14 mouse cellular contexts compared by ENCODE assay signal in the genomic region with DNA sequence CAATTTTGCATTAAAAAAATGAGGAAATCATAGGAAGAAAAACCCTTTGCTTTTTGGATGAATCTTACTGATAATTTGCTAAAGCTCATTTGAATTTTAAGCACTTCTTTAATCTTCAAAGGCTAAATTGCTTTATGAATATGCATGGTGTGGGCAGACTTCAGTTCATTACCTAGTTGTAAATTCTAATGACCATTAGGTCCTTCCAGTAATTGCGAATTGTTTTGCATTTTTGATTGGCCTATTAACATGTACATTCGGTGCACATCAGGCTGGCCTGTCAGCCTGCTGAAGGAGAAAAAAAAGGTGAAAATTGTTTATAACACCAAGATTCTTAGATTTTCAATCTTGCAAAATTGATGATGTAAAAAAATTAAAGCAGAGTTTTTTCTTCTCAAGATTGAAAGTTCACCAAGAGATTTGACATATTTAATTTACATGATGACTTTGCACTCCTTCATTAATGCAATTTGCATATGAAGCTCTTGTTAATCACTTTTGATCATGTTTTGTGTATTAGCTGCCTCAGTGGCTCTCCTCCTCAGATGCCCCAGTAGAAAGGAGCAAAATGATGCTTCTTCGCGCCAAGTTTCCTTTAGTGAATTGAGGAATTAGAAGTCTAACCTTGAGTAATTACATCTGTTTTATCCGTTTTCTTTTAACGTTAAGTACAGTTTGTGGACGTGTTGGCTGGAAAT. TPM values are rescaled to one million over a fixed set of nuclear protein-coding genes. Genes with fewer than 3 reads are reported as not detected.
DNase-seq lines count a peak whose midpoint lies in the region; ATAC-seq and TF ChIP-seq lines count a peak whose summit lies in the region.
"Had no signal": no experiment of that assay in that cellular context is flagged by ENCODE, and none has a peak within 500 bp of the region (broad histone marks: within the 10 kb centered on the region; RNA-seq: fewer than 3 reads in every experiment).

No protein-coding gene starts in this region.

- TF ChIP-seq CTCF in stomach, postnatal 0 days (IDR thresholded peaks at IDR 0.05; ENCODE audit: low read depth), result no peak

- H3K9ac ChIP-seq in hindbrain, embryonic 13.5 days, result no peak overlapping the region
- H3K9ac ChIP-seq in stomach, embryonic 14.5 days (replicated peaks; ENCODE audit: low read depth, low read length), result no peak overlapping the region
- H3K9ac ChIP-seq in stomach, postnatal 0 days (ENCODE audit: low read length), result no peak overlapping the region
- H3K9ac ChIP-seq in limb, embryonic 13.5 days, result 0 out of 2 replicates have a peak overlapping the region, but pooled peaks have one; percentile 35

- peak overlapping the region; percentile 84 for H3K27ac ChIP-seq in hindbrain, embryonic 13.5 days
- H3K27ac ChIP-seq in hindbrain, embryonic 10.5 days, result no peak overlapping the region
- H3K27ac ChIP-seq in stomach, embryonic 14.5 days (ENCODE audit: low read length), result peak overlapping the region; percentile 58; the same call in 1 of the 2 replicates
- H3K27ac ChIP-seq in stomach, postnatal 0 days (replicated peaks), result no peak overlapping the region
- no peak overlapping the region for H3K27ac ChIP-seq in limb, embryonic 13.5 days

- H3K4me3 ChIP-seq in hindbrain, embryonic 13.5 days, result no peak overlapping the region
- no peak overlapping the region for H3K4me3 ChIP-seq in hindbrain, embryonic 10.5 days
- no peak overlapping the region for H3K4me3 ChIP-seq in stomach, embryonic 14.5 days (ENCODE audit: low read depth, low read length)
- no peak overlapping the region for H3K4me3 ChIP-seq in stomach, postnatal 0 days (ENCODE audit: low read depth, low read length)
- no peak overlapping the region for H3K4me3 ChIP-seq in limb, embryonic 13.5 days
- H3K4me3 ChIP-seq: heart, embryonic 13.5 days had no signal

- no peak for TF ChIP-seq EP300 in stomach, postnatal 0 days (optimal IDR thresholded peaks at IDR 0.05)

- peak overlapping the region; percentile 50 for H3K4me2 ChIP-seq in hindbrain, embryonic 13.5 days
- H3K4me2 ChIP-seq in stomach, embryonic 14.5 days (replicated peaks; ENCODE audit: low read depth, low read length), result peak overlapping the region; percentile 28; the same call in 1 of the 2 replicates
- H3K4me2 ChIP-seq in stomach, postnatal 0 days (replicated peaks; ENCODE audit: low read depth), result no peak overlapping the region
- peak overlapping the region; percentile 37 for H3K4me2 ChIP-seq in limb, embryonic 13.5 days (replicated peaks)

- DNase-seq in hindbrain, embryonic 10.5 days (ENCODE audit: low spot score), result no peak
- DNase-seq in stomach, postnatal 0 days (ENCODE audit: low spot score), result no peak
- DNase-seq in adrenal gland, postnatal 10 days, result no peak
- DNase-seq in urinary bladder, adult 2 months (ENCODE audit: low spot score), result no peak
- no peak for DNase-seq in thymus, adult 18-20 months
- DNase-seq: cerebellum, adult 9-10 months; thymus, postnatal 25 days had no signal

- H3K27me3 ChIP-seq in hindbrain, embryonic 13.5 days, result no peaks in the 10 kb centered on the region
- peaks cover 16% of the 10 kb centered on the region; the same call in 1 of the 2 replicates for H3K27me3 ChIP-seq in hindbrain, embryonic 10.5 days (ENCODE audit: insufficient read depth, poor library complexity, severe bottlenecking)
- H3K27me3 ChIP-seq in stomach, embryonic 14.5 days (ENCODE audit: control insufficient read depth, insufficient read depth, low read length), result no peaks in the 10 kb centered on the region
- H3K27me3 ChIP-seq in stomach, postnatal 0 days (ENCODE audit: control insufficient read depth, insufficient read depth, low read length), result no peaks in the 10 kb centered on the region
- no peaks in the 10 kb centered on the region for H3K27me3 ChIP-seq in limb, embryonic 13.5 days
- H3K27me3 ChIP-seq: heart, embryonic 13.5 days had no signal

- H3K36me3 ChIP-seq in hindbrain, embryonic 13.5 days, result no peaks in the 10 kb centered on the region
- H3K36me3 ChIP-seq in hindbrain, embryonic 10.5 days, result peaks cover 7% of the 10 kb centered on the region; the same call in 1 of the 2 replicates
- H3K36me3 ChIP-seq in stomach, embryonic 14.5 days (ENCODE audit: control insufficient read depth, insufficient read depth, low read length), result no peaks in the 10 kb centered on the region
- H3K36me3 ChIP-seq in stomach, postnatal 0 days (ENCODE audit: control insufficient read depth, insufficient read depth, low read length), result no peaks in the 10 kb centered on the region
- H3K36me3 ChIP-seq in limb, embryonic 13.5 days, result peaks cover 9% of the 10 kb centered on the region

- 50% methylated on average over 7 of the region's 7 CpGs for WGBS in hindbrain, embryonic 13.5 days
- 83% methylated on average over 7 of the region's 7 CpGs for WGBS in hindbrain, embryonic 10.5 days
- WGBS in stomach, embryonic 14.5 days, result 59% methylated on average over 7 of the region's 7 CpGs
- WGBS in stomach, postnatal 0 days, result 65% methylated on average over 7 of the region's 7 CpGs
- 35% methylated on average over 7 of the region's 7 CpGs for WGBS in limb, embryonic 13.5 days

- no peak for ATAC-seq in hindbrain, embryonic 13.5 days (ENCODE audit: low FRiP score)
- no peak for ATAC-seq in stomach, embryonic 14.5 days (ENCODE audit: insufficient number of reproducible peaks, insufficient read depth, low FRiP score, low read depth)
- no peak for ATAC-seq in stomach, postnatal 0 days (ENCODE audit: low FRiP score, low TSS enrichment)
- no peak for ATAC-seq in limb, embryonic 13.5 days (ENCODE audit: low FRiP score, low read depth)

- H3K4me1 ChIP-seq in hindbrain, embryonic 13.5 days (replicated peaks), result peaks cover 86% of the 10 kb centered on the region
- peaks cover 60% of the 10 kb centered on the region for H3K4me1 ChIP-seq in hindbrain, embryonic 10.5 days (replicated peaks)
- peaks cover 63% of the 10 kb centered on the region for H3K4me1 ChIP-seq in stomach, embryonic 14.5 days (ENCODE audit: control insufficient read depth, insufficient read depth, low read length)
- H3K4me1 ChIP-seq in stomach, postnatal 0 days (replicated peaks; ENCODE audit: control insufficient read depth, insufficient read depth), result peaks cover 8% of the 10 kb centered on the region
- H3K4me1 ChIP-seq in limb, embryonic 13.5 days, result peaks cover 89% of the 10 kb centered on the region

- H3K9me3 ChIP-seq in hindbrain, embryonic 13.5 days, result no peaks in the 10 kb centered on the region
- H3K9me3 ChIP-seq in hindbrain, embryonic 10.5 days, result no peaks in the 10 kb centered on the region
- H3K9me3 ChIP-seq in stomach, embryonic 14.5 days (ENCODE audit: control insufficient read depth, low read depth, low read length), result no peaks in the 10 kb centered on the region
- no peaks in the 10 kb centered on the region for H3K9me3 ChIP-seq in stomach, postnatal 0 days (ENCODE audit: control insufficient read depth, low read length)
- no peaks in the 10 kb centered on the region for H3K9me3 ChIP-seq in limb, embryonic 13.5 days
- H3K9me3 ChIP-seq: heart, embryonic 13.5 days had no signal

RNA-seq across cellular contexts. Expression of a gene that starts 17.9 kb away (rescaled TPM):
- 116 and 129 TPM in 2 replicates for polyA plus RNA-seq in hindbrain, embryonic 13.5 days (2015; fragmentation: Nextera tagmentation; extraction: Ambion mirVana)
- 20.7 and 54.9 TPM in 2 replicates for polyA plus RNA-seq in hindbrain, embryonic 10.5 days (2016; fragmentation: Nextera tagmentation; extraction: Ambion mirVana)
- polyA plus RNA-seq in stomach, embryonic 14.5 days (2014; fragmentation: Nextera tagmentation; extraction: Ambion mirVana), result 40.0 and 40.8 TPM in 2 replicates
- polyA plus RNA-seq in stomach, postnatal 0 days (2015; fragmentation: Nextera tagmentation; extraction: Ambion mirVana), result 10.5 and 11.7 TPM in 2 replicates
- polyA plus RNA-seq in limb, embryonic 13.5 days (2015; fragmentation: Nextera tagmentation; extraction: Ambion mirVana), result 76.6 and 82.3 TPM in 2 replicates
- 1 to 10 TPM; 3.3 to 4.8 TPM for total RNA-seq in adrenal gland, postnatal 10 days (2021)
- polyA plus RNA-seq in urinary bladder, adult 2 months (2012; rRNA removed), result 1.3 and 2.4 TPM in 2 replicates

RNA-seq across cellular contexts. Expression of a gene that starts 21.0 kb away (rescaled TPM):
- polyA plus RNA-seq in hindbrain, embryonic 13.5 days (2015; fragmentation: Nextera tagmentation; extraction: Ambion mirVana), result 0.23 TPM in 1 of 2 replicates, not detected in the other
- not detected in 2 replicates for polyA plus RNA-seq in hindbrain, embryonic 10.5 days (2016; fragmentation: Nextera tagmentation; extraction: Ambion mirVana)
- not detected in 2 replicates for polyA plus RNA-seq in stomach, embryonic 14.5 days (2014; fragmentation: Nextera tagmentation; extraction: Ambion mirVana)
- polyA plus RNA-seq in stomach, postnatal 0 days (2015; fragmentation: Nextera tagmentation; extraction: Ambion mirVana), result 0.27 TPM in 1 of 2 replicates, not detected in the other
- polyA plus RNA-seq in limb, embryonic 13.5 days (2015; fragmentation: Nextera tagmentation; extraction: Ambion mirVana), result not detected in 2 replicates
- not detected for total RNA-seq in adrenal gland, postnatal 10 days (2021)
- polyA plus RNA-seq in urinary bladder, adult 2 months (2012; rRNA removed), result not detected in 2 replicates
- total RNA-seq: ES-E14 had no signal
- polyA plus RNA-seq: heart, embryonic 13.5 days; large intestine, adult 2 months; lung, embryonic 16.5 days had no signal

Comparison
In these comparisons a context has a peak if more than half of its experiments do, and no peak if none do; other contexts are left out.
1. H3K27ac ChIP-seq: peak in hindbrain, embryonic 13.5 days (single experiment) and stomach, embryonic 14.5 days (single experiment); none in hindbrain, embryonic 10.5 days (single experiment), stomach, postnatal 0 days (single experiment) and limb, embryonic 13.5 days (single experiment).